Mouse (Mus musculus): ENCODE results near the gene Myof.

DNA sequence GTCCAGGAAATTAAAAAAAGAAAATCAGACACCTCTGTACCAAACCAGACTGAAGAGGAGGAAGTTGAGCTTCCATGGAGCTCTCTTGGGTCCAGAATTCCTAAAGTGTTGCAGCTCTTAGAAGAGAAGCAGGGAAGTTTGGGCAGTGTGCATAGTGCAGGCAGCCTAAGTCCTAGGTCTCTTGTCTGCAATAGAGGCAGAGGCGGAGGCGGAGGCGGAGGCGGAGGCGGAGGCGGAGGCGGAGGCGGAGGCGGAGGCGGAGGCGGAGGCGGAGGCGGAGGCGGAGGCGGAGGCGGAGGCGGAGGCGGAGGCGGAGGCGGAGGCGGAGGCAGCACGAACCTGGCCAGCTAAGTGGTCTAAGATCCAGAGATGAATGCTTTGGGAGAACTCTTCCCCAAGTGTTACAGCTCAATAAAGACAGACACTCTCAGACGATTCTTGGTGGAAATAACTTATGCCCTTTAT is 12.7 kb downstream of the Myof start:
- no peak for TF ChIP-seq CTCF (IDR thresholded peaks at IDR 0.05; ENCODE audit: control insufficient read depth, insufficient read depth, insufficient replicate concordance, low read depth, low read length)
- TF ChIP-seq POLR2A (IDR thresholded peaks at IDR 0.05; ENCODE audit: control insufficient read depth, low read depth, low read length) = no peak
